Mouse (Mus musculus) heart, embryonic 14.5 days (tissue): ENCODE measurements around the gene Fam114a2. TPM values are rescaled to one million over a fixed set of nuclear protein-coding genes. Genes with fewer than 3 reads are reported as not detected.

Experiments
- ATAC-seq: fragments of 200-750 bp; cut with Nextera tagmentation; 2 replicates; pipeline ENCODE4 v1.8.0; 2017; ENCODE audit warnings: low read depth, moderate TSS enrichment; ENCODE audit not compliant: insufficient number of reproducible peaks, insufficient read depth, low FRiP score
- H3K27ac ChIP-seq, 2 experiments: fragments of 200-500 bp in 1 of 2; fragments of 300-500 bp in 1 of 2; sonication (generic) in 1 of 2; replicated peaks in 1 of 2; 2 replicates each; pipeline ENCODE4 v1.5.1; 2012 to 2014; ENCODE audit warnings: low read depth in 2 of 2, low read length in 2 of 2, control low read depth in 1 of 2, mild to moderate bottlenecking in 1 of 2, mixed read lengths in 1 of 2; ENCODE audit not compliant: control insufficient read depth in 1 of 2, insufficient read depth in 1 of 2
- H3K27me3 ChIP-seq: fragments of 300-500 bp; sonication (generic); 2 replicates; pipeline ENCODE4 v1.6.1; 2014; ENCODE audit warnings: mild to moderate bottlenecking, low read length, control low read depth; ENCODE audit not compliant: control insufficient read depth, insufficient read depth
- H3K36me3 ChIP-seq: fragments of 300-500 bp; sonication (generic); 2 replicates; pipeline ENCODE4 v1.6.1; 2014; ENCODE audit warnings: mild to moderate bottlenecking, control low read depth, low read length, mixed read lengths; ENCODE audit not compliant: control insufficient read depth, insufficient read depth
- H3K4me1 ChIP-seq, 2 experiments: fragments of 200-500 bp in 1 of 2; fragments of 300-500 bp in 1 of 2; sonication (generic) in 1 of 2; 2 replicates each; pipeline ENCODE4 v1.6.1; 2012 to 2014; ENCODE audit warnings: low read length in 2 of 2, control low read depth in 1 of 2, mixed read lengths in 1 of 2; ENCODE audit not compliant: control insufficient read depth in 2 of 2, insufficient read depth in 2 of 2
- H3K4me2 ChIP-seq: fragments of 300-500 bp; sonication (generic); 2 replicates; pipeline ENCODE4 v1.6.1; 2014; ENCODE audit warnings: mild to moderate bottlenecking, low read length
- H3K4me3 ChIP-seq, 2 experiments: fragments of 200-500 bp in 1 of 2; fragments of 300-500 bp in 1 of 2; sonication (generic) in 1 of 2; 2 replicates each; pipeline ENCODE4 v1.5.1; 2012 to 2014; ENCODE audit warnings: low read length in 2 of 2, mild to moderate bottlenecking in 2 of 2, control low read depth in 1 of 2, low read depth in 1 of 2, moderate library complexity in 1 of 2; ENCODE audit not compliant: control insufficient read depth in 1 of 2, insufficient read depth in 1 of 2
- H3K9ac ChIP-seq: fragments of 300-500 bp; sonication (generic); 2 replicates; pipeline ENCODE4 v1.6.1; 2014; ENCODE audit warnings: mild to moderate bottlenecking, low read length
- H3K9me3 ChIP-seq: fragments of 300-500 bp; sonication (generic); 2 replicates; pipeline ENCODE4 v1.6.1; 2016; ENCODE audit warnings: low read length, control low read depth; ENCODE audit not compliant: control insufficient read depth
- WGBS: fragments of 180-500 bp; shearing (Covaris S2); extraction: QIAGEN DNeasy Blood & Tissue Kit; methylation state at CpG from one replicate; pipeline ENCODE4 v1.1.7; 2014; 5-methylcytosine and 5-hydroxymethylcytosine counted together
- polyA plus RNA-seq: library from polyadenylated mRNA; unstranded; fragments of >200 nt; fragmentation: Nextera tagmentation; extraction: Ambion mirVana; gene quantifications from 2 replicates; pipeline ENCODE4 v1.2.1, GENCODE M21; 2014

Fam114a2 gene
- polyA plus RNA-seq, 1 experiment from 2014 or later = 47.0 TPM

- no peak overlapping the region for H3K4me3 ChIP-seq
- peaks cover 0 to 2% of the 10 kb centered on the region in 2 experiments; a peak in 1 of 4 replicates for H3K4me1 ChIP-seq
- no peaks in the 10 kb centered on the region for H3K36me3 ChIP-seq
- H3K9me3 ChIP-seq = no peaks in the 10 kb centered on the region
- ATAC-seq = no peak
- no peak overlapping the region for H3K9ac ChIP-seq
- no peak overlapping the region for H3K4me2 ChIP-seq
- H3K27ac ChIP-seq = no peak overlapping the region
- WGBS = 72% methylated on average over 3 of the region's 3 CpGs
- H3K27me3 ChIP-seq = no peaks in the 10 kb centered on the region
These were observed 52.6 kb downstream of the Fam114a2 start for GRCm38 (mm10) chr11:57465844-57466243.

DNA sequence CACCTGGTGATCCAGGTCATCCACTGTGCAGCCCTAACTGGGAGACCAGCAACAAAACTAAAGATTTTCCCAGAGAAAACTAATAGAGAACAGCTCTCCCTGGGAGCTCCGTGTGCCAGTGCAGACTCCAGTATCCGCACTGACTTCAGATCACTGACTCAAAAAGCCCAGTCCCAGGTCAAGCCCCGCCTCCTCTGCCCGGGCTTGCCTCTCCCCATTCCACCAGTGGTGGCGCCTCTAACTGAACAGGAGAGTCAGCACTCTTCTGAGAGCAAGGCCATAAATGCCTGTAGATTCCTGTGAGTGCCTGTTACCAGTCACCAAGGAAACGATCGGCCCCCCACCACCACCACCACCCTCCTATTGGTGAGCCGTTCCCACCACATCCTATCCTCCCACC is 53.4 kb downstream of the Fam114a2 start:
- no peak for ATAC-seq
- Histone ChIP-seq H3K9ac (no peak overlapping the region), H3K36me3 (no peaks in the 10 kb centered on the region), H3K27me3 (no peaks in the 10 kb centered on the region), H3K4me3 (no peak overlapping the region), H3K4me1 (peaks cover 0 to 2% of the 10 kb centered on the region in 2 experiments; a peak in 1 of 4 replicates), H3K9me3 (no peaks in the 10 kb centered on the region), H3K27ac (no peak overlapping the region), H3K4me2 (no peak overlapping the region)
- WGBS = 49% methylated on average over 8 of the region's 8 CpGs

- no peaks in the 10 kb centered on the region for H3K36me3 ChIP-seq
- 49% methylated on average over 6 of the region's 6 CpGs for WGBS
- no peaks in the 10 kb centered on the region for H3K4me1 ChIP-seq
- no peak overlapping the region for H3K9ac ChIP-seq
- ATAC-seq = no peak
- no peak overlapping the region for H3K4me2 ChIP-seq
- no peak overlapping the region for H3K27ac ChIP-seq
- H3K27me3 ChIP-seq = no peaks in the 10 kb centered on the region
- no peaks in the 10 kb centered on the region for H3K9me3 ChIP-seq
- no peak overlapping the region for H3K4me3 ChIP-seq
These were observed 58.7 kb downstream of the Fam114a2 start for GRCm38 (mm10) chr11:57459759-57460158.

- Histone ChIP-seq H3K27me3 (no peaks in the 10 kb centered on the region), H3K36me3 (no peaks in the 10 kb centered on the region), H3K27ac (no peak overlapping the region), H3K9me3 (no peaks in the 10 kb centered on the region), H3K9ac (no peak overlapping the region), H3K4me2 (no peak overlapping the region), H3K4me1 (no peaks in the 10 kb centered on the region), H3K4me3 (no peak overlapping the region)
- no peak for ATAC-seq
- WGBS = 48% methylated on average over 5 of the region's 5 CpGs
These were observed 64.0 kb downstream of the Fam114a2 start for GRCm38 (mm10) chr11:57454421-57454820.

DNA sequence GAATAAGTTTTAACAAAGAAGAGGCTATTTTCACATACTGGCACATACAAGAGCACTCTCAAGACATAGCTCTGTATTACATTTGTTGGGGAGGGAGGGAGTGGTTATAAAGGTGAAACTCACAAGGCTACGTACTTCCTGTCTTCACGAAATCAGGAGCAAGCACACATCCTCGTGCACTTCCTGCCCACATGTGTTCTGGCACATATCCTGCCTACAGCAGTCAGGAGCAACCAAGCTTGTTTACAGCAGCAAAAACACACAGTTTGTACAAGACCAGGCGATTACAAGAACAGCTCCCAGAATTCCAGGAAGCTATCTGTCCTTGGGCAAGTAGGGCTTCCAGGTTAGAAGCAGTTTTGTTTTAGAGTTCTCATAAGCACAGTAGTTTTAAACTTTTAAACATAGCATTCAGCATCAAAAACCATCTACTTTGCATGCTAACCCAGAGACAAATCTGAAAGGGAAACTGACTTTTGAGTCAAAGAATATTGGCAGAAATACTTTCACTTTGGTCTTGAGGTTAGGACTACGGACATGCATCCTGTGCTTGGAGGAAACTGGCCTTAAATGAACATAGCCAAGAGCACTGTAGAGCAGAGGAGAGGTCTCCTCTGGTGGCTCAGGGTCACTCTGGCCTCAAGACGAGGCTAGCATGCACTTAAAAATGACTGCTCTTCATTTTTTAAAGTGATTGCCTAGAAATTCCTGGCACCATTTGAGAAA is 73.0 kb downstream of the Fam114a2 start:
- Histone ChIP-seq H3K36me3 (no peaks in the 10 kb centered on the region), H3K4me2 (no peak overlapping the region), H3K27me3 (no peaks in the 10 kb centered on the region), H3K9me3 (no peaks in the 10 kb centered on the region), H3K4me1 (no peaks in the 10 kb centered on the region), H3K4me3 (no peak overlapping the region), H3K27ac (peak overlapping the region; percentile 28 to 43; a peak in 3 of 4 replicates), H3K9ac (no peak overlapping the region)
- 52% methylated on average over 6 of the region's 6 CpGs for WGBS
- no peak for ATAC-seq

DNA sequence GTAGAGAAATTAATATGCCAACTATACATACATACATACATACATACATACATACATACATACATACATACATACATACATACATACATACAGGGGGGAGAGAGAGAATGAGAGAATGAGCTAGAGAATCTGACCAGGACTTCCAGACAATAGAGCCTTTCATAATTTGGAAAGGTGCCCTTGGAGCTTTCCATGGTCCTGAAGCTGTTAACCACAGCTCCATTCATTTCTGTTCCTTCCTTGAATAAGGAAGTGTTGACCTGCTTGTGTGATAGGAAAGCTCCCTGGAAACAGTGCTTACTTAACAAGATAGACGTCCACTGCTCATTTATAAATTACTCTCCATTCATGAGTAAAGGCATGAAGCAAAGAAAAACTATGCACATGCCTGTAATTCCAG is 84.3 kb downstream of the Fam114a2 start:
- Histone ChIP-seq H3K4me3 (no peak overlapping the region), H3K27me3 (no peaks in the 10 kb centered on the region), H3K27ac (no peak overlapping the region), H3K4me1 (no peaks in the 10 kb centered on the region), H3K4me2 (no peak overlapping the region), H3K9me3 (no peaks in the 10 kb centered on the region), H3K36me3 (no peaks in the 10 kb centered on the region), H3K9ac (no peak overlapping the region)
- WGBS = 4% methylated on average over 1 of the region's 1 CpGs
- ATAC-seq = no peak

Other genes starting within 250 kb of the Fam114a2 start
- 32.7 and 33.6 TPM in 2 replicates for gene Mfap3, start within 50 bp of the Fam114a2 start, polyA plus RNA-seq
- gene Galnt10, start 126.8 kb upstream of the Fam114a2 start, polyA plus RNA-seq = 6.3 and 6.6 TPM in 2 replicates